ENCODE assay signal across 9 mouse cellular contexts in the genomic region with DNA sequence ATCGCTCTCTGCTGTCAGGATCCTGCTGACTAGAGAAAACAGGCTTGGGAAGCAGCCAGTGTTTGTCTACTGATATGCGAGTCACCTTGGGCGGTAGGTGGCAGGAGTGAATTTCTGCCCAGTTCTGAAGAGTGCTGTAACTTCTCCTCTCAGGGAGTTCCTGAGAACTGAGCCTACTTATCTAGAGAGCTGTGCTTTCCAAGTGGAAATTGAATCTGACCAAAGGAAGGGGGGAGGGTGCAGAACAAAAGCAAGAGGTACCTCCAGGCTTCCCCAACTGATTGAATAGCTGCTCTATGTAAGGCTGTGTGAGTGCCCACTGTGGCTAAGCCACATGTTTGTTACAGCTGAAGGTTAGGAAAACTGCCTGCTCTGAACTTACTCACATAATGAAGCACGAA.
DNase-seq lines count a peak whose midpoint lies in the region; ATAC-seq and TF ChIP-seq lines count a peak whose summit lies in the region.
"Had no signal": no experiment of that assay in that cellular context is flagged by ENCODE, and none has a peak within 500 bp of the region (broad histone marks: within the 10 kb centered on the region; RNA-seq: fewer than 3 reads in every experiment).

No protein-coding gene starts in this region.

- ATAC-seq in forebrain, embryonic 14.5 days, result peak; percentile 89
- ATAC-seq in lung, postnatal 0 days, result peak; percentile 86

- no peak for TF ChIP-seq EP300 in lung, postnatal 0 days (IDR thresholded peaks at IDR 0.05)

- H3K36me3 ChIP-seq in forebrain, embryonic 14.5 days (ENCODE audit: control insufficient read depth, insufficient read depth, low read length), result no peaks in the 10 kb centered on the region
- H3K36me3 ChIP-seq in lung, postnatal 0 days (ENCODE audit: insufficient read depth, low read length), result no peaks in the 10 kb centered on the region
- H3K36me3 ChIP-seq: limb, embryonic 15.5 days had no signal

- WGBS in forebrain, embryonic 14.5 days, result 2% methylated on average over 4 of the region's 4 CpGs
- WGBS in lung, postnatal 0 days, result 43% methylated on average over 4 of the region's 4 CpGs

- no peak overlapping the region for H3K4me3 ChIP-seq in forebrain, embryonic 14.5 days (ENCODE audit: low read depth, low read length)
- H3K4me3 ChIP-seq in lung, postnatal 0 days (ENCODE audit: low read depth, low read length), result no peak overlapping the region
- H3K4me3 ChIP-seq: limb, embryonic 15.5 days had no signal

- no peaks in the 10 kb centered on the region for H3K27me3 ChIP-seq in forebrain, embryonic 14.5 days (replicated peaks; ENCODE audit: control insufficient read depth, insufficient read depth, low read length)
- H3K27me3 ChIP-seq in lung, postnatal 0 days (replicated peaks; ENCODE audit: insufficient read depth, low read length), result no peaks in the 10 kb centered on the region
- H3K27me3 ChIP-seq: limb, embryonic 15.5 days had no signal

- peak; percentile 19 to 20 for DNase-seq in cerebellum, postnatal 14 days
- no peak for DNase-seq in cerebellum, postnatal 36 days
- peak; percentile 3 for DNase-seq in R1 (ENCODE audit: low read depth, low spot score)
- peak; percentile 77 for DNase-seq in forebrain, embryonic 14.5 days (ENCODE audit: low spot score)
- DNase-seq in lung, postnatal 0 days (ENCODE audit: low spot score), result peak; percentile 62
- no peak for DNase-seq in layer of hippocampus, adult 11-12 months (ENCODE audit: low spot score)
- no peak for DNase-seq in B cell, adult 2 months
- no peak for DNase-seq in frontal cortex, postnatal 25 days (ENCODE audit: low spot score in 2 of 2)

- H3K27ac ChIP-seq in forebrain, embryonic 14.5 days (ENCODE audit: low read depth, low read length), result no peak overlapping the region; the same call in 1 of the 2 replicates
- H3K27ac ChIP-seq in lung, postnatal 0 days (ENCODE audit: low read length), result no peak overlapping the region
- H3K27ac ChIP-seq: limb, embryonic 15.5 days had no signal

- no peak overlapping the region for H3K9ac ChIP-seq in forebrain, embryonic 14.5 days (ENCODE audit: low read length)
- H3K9ac ChIP-seq in lung, postnatal 0 days (replicated peaks; ENCODE audit: low read depth), result no peak overlapping the region
- H3K9ac ChIP-seq: limb, embryonic 15.5 days had no signal

- H3K9me3 ChIP-seq in forebrain, embryonic 14.5 days (replicated peaks; ENCODE audit: control insufficient read depth, low read length), result no peaks in the 10 kb centered on the region
- no peaks in the 10 kb centered on the region for H3K9me3 ChIP-seq in lung, postnatal 0 days (ENCODE audit: low read length)
- H3K9me3 ChIP-seq: limb, embryonic 15.5 days had no signal

- peak; percentile 48 for TF ChIP-seq CTCF in lung, postnatal 0 days (IDR thresholded peaks at IDR 0.05)

- peaks cover 22% of the 10 kb centered on the region; the same call in 1 of the 2 replicates for H3K4me1 ChIP-seq in forebrain, embryonic 14.5 days (ENCODE audit: control insufficient read depth, insufficient read depth, low read length)
- H3K4me1 ChIP-seq in lung, postnatal 0 days (ENCODE audit: insufficient read depth, low read depth, low read length), result no peaks in the 10 kb centered on the region

- H3K4me2 ChIP-seq in forebrain, embryonic 14.5 days (ENCODE audit: low read length), result no peak overlapping the region
- H3K4me2 ChIP-seq in lung, postnatal 0 days (replicated peaks; ENCODE audit: low read depth, low read length), result no peak overlapping the region
- H3K4me2 ChIP-seq: limb, embryonic 15.5 days had no signal

Comparison
In these comparisons a context has a peak if more than half of its experiments do, and no peak if none do; other contexts are left out.
1. DNase-seq: peak in cerebellum, postnatal 14 days (2 of 2), R1 (single experiment), forebrain, embryonic 14.5 days (single experiment) and lung, postnatal 0 days (single experiment); none in cerebellum, postnatal 36 days (0 of 2), layer of hippocampus, adult 11-12 months (single experiment), B cell, adult 2 months (0 of 2) and frontal cortex, postnatal 25 days (0 of 2).